Mouse (Mus musculus) limb, embryonic 12.5 days (tissue): Measurements from ENCODE around the gene Rhou. TPM values are rescaled to one million over a fixed set of nuclear protein-coding genes. Genes with fewer than 3 reads are reported as not detected.
A peak's percentile ranks its signal among the peaks of the same experiment; 100 is the strongest.
"Not testable (repeated sequence)": the region's sequence is repeated elsewhere in the genome, so short reads cannot be mapped to it uniquely, and the experiment has no call there.

Source experiments
- ATAC-seq: fragments of 200-750 bp; cut with Nextera tagmentation; 2 replicates; pipeline ENCODE4 v1.8.0; 2017; ENCODE audit warnings: low read depth, moderate TSS enrichment; ENCODE audit not compliant: insufficient number of reproducible peaks, insufficient read depth, low FRiP score, low TSS enrichment
- H3K27ac ChIP-seq: fragments of 300-500 bp; sonication (generic); 2 replicates; pipeline ENCODE4 v1.5.1; 2016; ENCODE audit warnings: mild to moderate bottlenecking, moderate library complexity
- H3K27me3 ChIP-seq: fragments of 300-500 bp; sonication (generic); 2 replicates; pipeline ENCODE4 v1.6.1; 2016; ENCODE audit warnings: mild to moderate bottlenecking, moderate library complexity
- H3K36me3 ChIP-seq: fragments of 300-500 bp; sonication (generic); 2 replicates; pipeline ENCODE4 v1.6.1; 2016; ENCODE audit warnings: mild to moderate bottlenecking, moderate library complexity
- H3K4me1 ChIP-seq: fragments of 300-500 bp; sonication (generic); replicated peaks from 2 replicates; pipeline ENCODE4 v1.6.1; 2016
- H3K4me2 ChIP-seq: fragments of 300-500 bp; sonication (generic); 2 replicates; pipeline ENCODE4 v1.6.1; 2016; ENCODE audit warnings: mild to moderate bottlenecking, moderate library complexity
- H3K4me3 ChIP-seq: fragments of 300-500 bp; sonication (generic); replicated peaks from 2 replicates; pipeline ENCODE4 v1.5.1; 2016; ENCODE audit warnings: mild to moderate bottlenecking
- H3K9ac ChIP-seq: fragments of 300-500 bp; sonication (generic); replicated peaks from 2 replicates; pipeline ENCODE4 v1.6.1; 2016; ENCODE audit warnings: mild to moderate bottlenecking, moderate library complexity
- H3K9me3 ChIP-seq: fragments of 300-500 bp; sonication (generic); 2 replicates; pipeline ENCODE4 v1.6.1; 2016; ENCODE audit warnings: mild to moderate bottlenecking, moderate library complexity
- WGBS: fragments of 180-500 bp; shearing (Covaris S2); methylation state at CpG from one replicate; pipeline ENCODE4 v1.1.7; 2016; 5-methylcytosine and 5-hydroxymethylcytosine counted together
- polyA plus RNA-seq: library from polyadenylated mRNA; unstranded; fragments of >200 nt; fragmentation: Nextera tagmentation; extraction: Ambion mirVana; gene quantifications from 2 replicates; pipeline ENCODE4 v1.2.1, GENCODE M21; 2016

Gene Rhou
- polyA plus RNA-seq, 1 experiment from 2014 or later, result 8.9 TPM

GRCm38 (mm10) chr8:123630841-123631251 is 22.9 kb upstream of the Rhou start:
- Histone ChIP-seq H3K4me2 (peak overlapping the region; percentile 47), H3K36me3 (no peaks in the 10 kb centered on the region), H3K4me3 (peak overlapping the region; percentile 16), H3K4me1 (peaks cover 8% of the 10 kb centered on the region; the same call in 1 of the 2 replicates), H3K27ac (no peak overlapping the region), H3K9ac (no peak overlapping the region), H3K27me3 (peaks cover 47% of the 10 kb centered on the region), H3K9me3 (no peaks in the 10 kb centered on the region)
- no peak for ATAC-seq
- 27% methylated on average over 12 of the region's 12 CpGs for WGBS

- not testable (repeated sequence) for H3K27ac ChIP-seq, H3K36me3 ChIP-seq, H3K4me1 ChIP-seq, H3K4me3 ChIP-seq, ATAC-seq, H3K9ac ChIP-seq, H3K4me2 ChIP-seq, H3K9me3 ChIP-seq
- 71% methylated on average over 3 of the region's 3 CpGs for WGBS
- H3K27me3 ChIP-seq, result peaks cover 39% of the 10 kb centered on the region
These were observed 22.0 kb upstream of the Rhou start for GRCm38 (mm10) chr8:123631746-123632145.

- 73% methylated on average over 4 of the region's 4 CpGs for WGBS
- no peaks in the 10 kb centered on the region for H3K9me3 ChIP-seq
- no peak overlapping the region for H3K4me3 ChIP-seq
- H3K9ac ChIP-seq, result no peak overlapping the region
- no peak overlapping the region for H3K4me2 ChIP-seq
- no peak for ATAC-seq
- peaks cover 34% of the 10 kb centered on the region for H3K27me3 ChIP-seq
- H3K4me1 ChIP-seq, result peaks cover 8% of the 10 kb centered on the region; the same call in 1 of the 2 replicates
- H3K27ac ChIP-seq, result no peak overlapping the region
- no peaks in the 10 kb centered on the region for H3K36me3 ChIP-seq
These were observed 21.5 kb upstream of the Rhou start for GRCm38 (mm10) chr8:123632257-123632656.

GRCm38 (mm10) chr8:123633801-123634200 is 19.9 kb upstream of the Rhou start:
- no peak for ATAC-seq
- H3K27me3 ChIP-seq, result peaks cover 23% of the 10 kb centered on the region
- no peak overlapping the region for H3K9ac ChIP-seq
- no peak overlapping the region for H3K4me2 ChIP-seq
- H3K4me3 ChIP-seq, result no peak overlapping the region
- no peaks in the 10 kb centered on the region for H3K9me3 ChIP-seq
- H3K27ac ChIP-seq, result no peak overlapping the region
- H3K4me1 ChIP-seq, result peaks cover 8% of the 10 kb centered on the region; the same call in 1 of the 2 replicates
- 58% methylated on average over 7 of the region's 7 CpGs for WGBS
- H3K36me3 ChIP-seq, result no peaks in the 10 kb centered on the region

- no peak overlapping the region for H3K4me3 ChIP-seq
- no peak for ATAC-seq
- H3K4me1 ChIP-seq, result peaks cover 3% of the 10 kb centered on the region; the same call in 1 of the 2 replicates
- H3K4me2 ChIP-seq, result no peak overlapping the region
- H3K36me3 ChIP-seq, result no peaks in the 10 kb centered on the region
- WGBS, result 67% methylated on average over 3 of the region's 3 CpGs
- H3K27ac ChIP-seq, result no peak overlapping the region
- H3K27me3 ChIP-seq, result peaks cover 17% of the 10 kb centered on the region
- H3K9me3 ChIP-seq, result no peaks in the 10 kb centered on the region
- no peak overlapping the region for H3K9ac ChIP-seq
These were observed 19.2 kb upstream of the Rhou start for GRCm38 (mm10) chr8:123634395-123635131.

- no peak overlapping the region for H3K9ac ChIP-seq
- H3K36me3 ChIP-seq, result no peaks in the 10 kb centered on the region
- H3K4me2 ChIP-seq, result no peak overlapping the region
- WGBS, result 71% methylated on average over 11 of the region's 11 CpGs
- ATAC-seq, result no peak
- no peaks in the 10 kb centered on the region; the same call in 1 of the 2 replicates for H3K4me1 ChIP-seq
- peaks cover 14% of the 10 kb centered on the region for H3K27me3 ChIP-seq
- no peaks in the 10 kb centered on the region for H3K9me3 ChIP-seq
- H3K27ac ChIP-seq, result no peak overlapping the region
- no peak overlapping the region for H3K4me3 ChIP-seq
These were observed 18.1 kb upstream of the Rhou start for GRCm38 (mm10) chr8:123635671-123636070.

- ATAC-seq, result no peak
- 17% methylated on average over 25 of the region's 25 CpGs for WGBS
- Histone ChIP-seq H3K27ac (no peak overlapping the region), H3K9me3 (no peaks in the 10 kb centered on the region), H3K36me3 (no peaks in the 10 kb centered on the region), H3K4me1 (peaks cover 10% of the 10 kb centered on the region), H3K9ac (peak overlapping the region; percentile 40), H3K27me3 (peaks cover 21% of the 10 kb centered on the region; the same call in 1 of the 2 replicates), H3K4me2 (peak overlapping the region; percentile 55), H3K4me3 (peak overlapping the region; percentile 34)
These were observed 10.2 kb upstream of the Rhou start for GRCm38 (mm10) chr8:123643330-123644051.

- 58% methylated on average over 9 of the region's 9 CpGs for WGBS
- Histone ChIP-seq H3K4me1 (peaks cover 15% of the 10 kb centered on the region), H3K36me3 (no peaks in the 10 kb centered on the region), H3K27ac (no peak overlapping the region; the same call in 1 of the 2 replicates), H3K9me3 (no peaks in the 10 kb centered on the region), H3K4me2 (no peak overlapping the region), H3K9ac (no peak overlapping the region), H3K4me3 (no peak overlapping the region), H3K27me3 (peaks cover 17% of the 10 kb centered on the region; the same call in 1 of the 2 replicates)
- no peak for ATAC-seq
These were observed 8.5 kb upstream of the Rhou start for GRCm38 (mm10) chr8:123645229-123645628.

GRCm38 (mm10) chr8:123648245-123649170 is 5.2 kb upstream of the Rhou start:
- ATAC-seq, result no peak
- no peaks in the 10 kb centered on the region for H3K9me3 ChIP-seq
- 63% methylated on average over 17 of the region's 17 CpGs for WGBS
- H3K4me1 ChIP-seq, result peaks cover 16% of the 10 kb centered on the region
- no peaks in the 10 kb centered on the region for H3K36me3 ChIP-seq
- no peak overlapping the region for H3K4me3 ChIP-seq
- 0 out of 2 replicates have a peak, but pooled peaks cover 7% of the 10 kb centered on the region for H3K27me3 ChIP-seq
- H3K4me2 ChIP-seq, result no peak overlapping the region
- 0 out of 2 replicates have a peak overlapping the region, but pooled peaks have one; percentile 7 for H3K27ac ChIP-seq
- H3K9ac ChIP-seq, result no peak overlapping the region

- no peak overlapping the region for H3K27ac ChIP-seq
- WGBS, result 93% methylated on average over 12 of the region's 12 CpGs
- no peak overlapping the region for H3K9ac ChIP-seq
- H3K36me3 ChIP-seq, result no peaks in the 10 kb centered on the region
- H3K4me2 ChIP-seq, result no peak overlapping the region
- no peaks in the 10 kb centered on the region for H3K9me3 ChIP-seq
- no peak for ATAC-seq
- peaks cover 14% of the 10 kb centered on the region for H3K4me1 ChIP-seq
- H3K4me3 ChIP-seq, result no peak overlapping the region
- H3K27me3 ChIP-seq, result 0 out of 2 replicates have a peak, but pooled peaks cover 2% of the 10 kb centered on the region
These were observed 4.2 kb upstream of the Rhou start for GRCm38 (mm10) chr8:123649483-123649882.
